Mouse (Mus musculus): ENCODE measurements around the gene Acadm.
A peak's percentile ranks its signal among the peaks of the same experiment; 100 is the strongest.

Acadm gene

DNA sequence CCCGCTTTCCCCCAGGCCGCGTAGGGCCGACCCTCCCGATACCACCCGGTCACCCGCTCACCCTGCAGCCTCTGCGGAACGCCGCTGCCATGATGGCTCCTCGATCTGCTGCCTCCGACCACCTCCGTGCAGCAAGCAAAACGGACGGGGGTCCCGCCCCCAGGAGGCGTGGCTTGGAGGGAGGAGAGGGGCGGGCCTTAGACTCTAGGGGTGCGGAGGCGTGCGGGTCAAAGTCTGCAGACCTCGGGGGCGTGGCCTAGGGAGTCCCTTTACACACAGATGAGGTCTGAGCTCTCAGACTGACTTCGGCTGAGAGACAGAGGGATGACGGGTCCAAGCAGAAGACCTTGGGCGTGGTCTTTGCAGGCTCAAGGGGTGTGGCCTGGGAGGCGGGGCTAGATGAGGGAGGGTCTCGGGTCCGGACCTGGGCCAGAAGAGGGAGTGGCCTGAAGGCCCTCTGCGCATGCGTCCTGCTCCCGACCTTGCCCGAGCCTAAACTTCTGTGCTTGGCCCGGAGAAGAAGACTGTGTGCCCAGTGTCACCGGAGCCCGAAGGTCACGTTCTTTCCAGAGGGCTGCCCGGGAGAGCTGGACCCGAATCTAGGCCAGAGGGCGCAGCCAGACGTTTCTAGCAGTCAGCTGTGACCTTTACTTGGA, at the start of gene Acadm:
Acadm (minus strand) TSS at position 298 of the 656 bp plus-strand sequence.
- DNase-seq (ENCODE audit: low spot score) = peak; percentile 90

DNA sequence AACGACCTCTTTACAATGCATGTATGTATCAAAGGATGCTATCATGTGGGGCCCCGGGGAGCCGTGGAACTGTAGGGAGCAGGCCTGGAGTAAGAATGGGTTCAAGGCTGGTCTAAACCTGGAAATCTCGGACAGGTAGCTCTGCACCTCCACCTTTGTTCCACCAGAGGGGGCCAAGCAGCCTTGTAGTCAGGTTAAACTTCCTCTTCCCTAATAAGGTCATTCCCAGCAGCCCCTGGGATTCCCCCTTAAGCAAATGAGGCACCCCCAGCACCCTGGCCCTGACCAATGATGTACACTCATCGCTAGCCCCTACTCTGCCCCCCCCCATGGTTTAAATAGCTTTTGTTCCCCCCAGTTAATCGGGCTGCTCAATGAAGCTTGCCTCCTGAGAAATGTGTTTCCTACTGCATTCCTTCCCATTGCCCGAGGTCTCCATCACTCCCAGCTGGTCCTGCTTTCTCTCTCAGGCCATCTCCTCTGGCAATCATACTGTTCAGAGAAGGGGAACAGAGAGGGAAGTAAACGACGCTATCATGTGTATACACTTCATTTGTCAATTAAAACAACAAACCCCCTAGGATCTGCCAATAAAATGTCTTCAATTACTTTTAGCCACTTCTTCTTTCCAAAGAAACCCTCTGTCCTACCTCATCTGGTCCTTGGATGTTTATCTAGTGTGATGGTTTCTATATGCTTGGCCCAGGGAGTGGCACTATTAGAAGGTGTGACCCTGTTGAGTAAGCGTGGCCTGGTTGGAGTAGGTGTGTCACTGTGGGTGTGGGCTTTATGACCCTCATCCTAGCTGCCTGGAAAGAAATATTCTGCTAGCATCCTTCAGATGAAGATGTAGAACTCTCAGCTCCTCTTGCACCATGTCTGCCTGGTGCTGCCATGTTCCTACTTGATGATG, 40.3 kb upstream of the Acadm start:
- no peak for DNase-seq (ENCODE audit: low spot score)

DNA sequence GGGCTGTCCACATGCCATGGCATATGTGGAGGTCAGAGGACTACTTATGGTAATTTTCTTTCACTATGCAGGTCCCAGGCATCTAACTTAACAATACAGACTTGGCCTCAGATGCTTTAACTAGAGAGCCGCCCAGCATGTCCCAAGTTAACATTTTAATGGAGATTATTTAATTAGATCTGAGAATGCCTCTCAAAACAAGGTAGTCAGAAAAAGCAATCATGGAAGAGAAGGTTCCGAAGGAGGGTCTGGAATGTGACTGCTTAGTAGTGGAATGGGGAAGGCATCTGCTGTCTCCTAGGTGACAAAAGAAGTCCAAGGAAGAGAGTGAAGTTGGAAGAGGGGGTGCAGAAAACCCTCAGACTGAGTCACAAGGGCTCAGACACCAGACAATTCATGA, 36.2 kb upstream of the Acadm start:
- DNase-seq (ENCODE audit: low spot score) = no peak

DNA sequence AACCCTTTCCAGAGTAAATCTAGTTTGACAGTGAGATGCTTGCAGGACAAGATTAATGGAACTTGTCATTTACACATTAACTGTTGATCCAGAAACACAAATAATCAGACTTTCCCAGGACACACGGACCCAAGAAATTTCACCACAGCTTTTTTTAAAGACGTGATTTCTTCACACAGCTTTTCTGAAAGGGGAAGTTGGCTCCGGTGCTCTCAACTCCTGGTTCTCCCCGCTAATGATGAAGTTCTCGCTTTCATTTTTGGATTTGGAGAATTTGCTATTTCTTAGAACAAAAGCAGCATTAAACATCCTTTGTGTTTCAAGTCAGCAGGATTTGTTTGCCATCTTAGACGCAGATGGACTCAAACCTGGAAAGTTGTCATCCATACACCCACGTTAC, 31.4 kb upstream of the Acadm start:
- no peak for DNase-seq (ENCODE audit: low spot score)

DNA sequence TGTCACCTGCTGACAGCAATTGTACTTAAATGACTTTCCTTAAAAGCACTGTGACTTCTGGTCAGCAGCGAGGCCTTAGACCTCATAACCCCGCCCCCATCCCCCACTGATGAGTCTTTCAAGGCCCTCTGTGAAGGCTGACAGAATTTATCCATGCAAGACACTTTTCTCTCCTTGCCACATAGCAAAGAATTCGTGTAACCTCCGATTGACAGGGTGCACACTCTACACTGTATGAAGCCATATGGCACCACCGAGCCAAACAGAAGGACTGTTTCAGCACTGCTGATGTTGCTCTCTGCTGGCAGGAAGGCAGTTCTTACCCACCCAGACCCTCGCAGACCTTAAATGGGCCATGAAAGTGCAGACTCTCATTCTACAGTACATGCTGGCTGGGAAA, 30.6 kb upstream of the Acadm start:
- no peak for DNase-seq (ENCODE audit: low spot score)

DNA sequence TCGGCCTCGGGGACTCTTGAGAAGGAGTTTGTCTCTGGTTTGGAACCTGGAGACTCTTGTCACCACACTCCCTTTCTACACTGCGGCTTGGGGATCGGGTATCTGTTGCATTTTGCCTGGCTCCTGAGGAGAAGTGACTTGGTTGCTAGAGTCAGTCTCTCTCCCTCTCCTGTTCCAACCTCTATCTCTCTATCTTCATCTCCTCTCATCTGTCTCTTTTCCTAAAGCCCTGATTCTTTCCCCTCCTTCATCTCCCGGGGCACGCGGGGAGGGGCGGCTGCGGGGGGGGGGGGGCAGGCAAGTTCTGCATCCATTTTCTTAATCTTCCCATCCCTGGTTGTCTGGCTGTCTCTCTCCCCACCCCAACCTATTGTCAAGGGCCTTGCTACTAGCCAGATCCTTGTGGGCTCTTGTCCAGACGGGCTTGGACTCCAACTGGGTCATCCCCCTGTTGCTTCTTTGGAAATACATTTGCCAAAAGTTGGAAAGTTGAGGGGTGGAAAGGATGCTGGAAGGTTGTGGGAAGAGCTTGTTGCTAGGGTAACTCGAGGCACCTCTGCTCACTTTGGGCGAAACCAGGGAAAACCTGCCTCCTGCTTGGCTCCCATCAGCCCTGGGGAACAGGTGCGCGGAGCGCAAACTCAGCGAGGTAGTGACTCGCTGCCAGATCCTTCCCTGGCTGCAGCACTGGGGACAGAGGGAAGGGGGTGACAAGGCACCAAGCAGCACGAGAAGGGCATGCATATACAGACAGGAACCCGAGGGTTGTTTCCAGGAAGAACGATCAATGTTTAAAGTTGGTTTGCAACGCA, 29.7 kb upstream of the Acadm start:
- DNase-seq (ENCODE audit: low spot score) = no peak

DNA sequence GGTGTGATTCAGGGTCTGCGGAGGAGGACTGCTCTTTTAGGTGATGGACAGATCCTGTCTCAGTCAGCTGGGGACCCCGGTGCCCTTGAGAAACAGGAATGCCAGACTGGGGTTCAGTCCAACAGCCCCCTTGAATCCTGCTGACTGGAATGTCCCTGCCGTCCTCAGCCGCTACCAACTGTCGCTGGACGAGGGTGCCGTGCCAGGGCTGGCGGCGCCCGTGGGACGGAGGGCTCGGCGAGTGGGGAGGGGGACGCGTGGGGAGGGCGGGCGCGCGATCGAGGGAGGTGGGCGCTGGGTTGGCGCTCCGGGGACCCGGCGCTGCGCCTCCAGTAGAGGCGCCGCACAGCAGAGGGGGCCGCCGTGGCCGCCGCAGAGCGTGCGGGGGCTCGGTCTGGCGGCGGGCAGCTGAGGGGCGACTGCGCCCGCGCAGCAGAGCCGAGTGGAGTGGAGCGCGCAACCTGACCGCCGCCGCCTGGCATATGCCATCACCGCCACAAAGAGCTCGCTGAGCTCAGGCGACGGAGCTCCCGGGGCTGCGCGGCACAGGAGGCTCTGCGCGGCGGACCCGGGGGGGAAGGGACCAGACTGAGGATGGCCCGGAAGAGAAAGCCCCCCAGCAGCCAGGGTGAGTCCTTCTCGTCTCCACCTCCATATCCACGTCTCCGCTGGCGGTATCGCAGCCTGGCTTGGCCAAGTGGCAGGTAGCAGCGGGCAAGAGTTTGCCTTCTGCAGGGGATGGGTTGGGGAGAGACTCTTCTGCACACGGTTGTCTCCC, 28.9 kb upstream of the Acadm start, which contains the start of gene Slc44a5:
Slc44a5 (plus strand) TSS at position 266 of the 778 bp plus-strand sequence.
- no peak for DNase-seq (ENCODE audit: low spot score)

DNA sequence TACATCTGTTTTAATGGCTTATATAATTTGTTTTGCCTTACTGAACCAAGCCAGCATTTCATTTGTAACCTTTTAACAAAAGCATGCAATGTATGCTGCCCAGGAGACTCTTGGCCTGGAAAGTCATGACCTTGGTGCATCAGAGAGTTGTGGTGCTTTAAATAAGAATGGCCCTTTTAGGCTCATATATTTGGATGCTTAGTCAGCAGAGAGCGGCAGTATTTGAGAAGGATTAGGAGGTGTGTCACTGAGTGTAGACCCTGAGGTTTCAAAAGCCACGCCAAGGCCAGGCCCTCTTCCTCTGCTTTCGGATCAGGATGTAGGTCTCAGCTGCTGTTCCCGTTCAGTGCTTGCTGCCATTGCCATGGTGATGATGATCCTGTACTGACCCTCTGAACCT, 25.0 kb upstream of the Acadm start:
- DNase-seq (ENCODE audit: low spot score) = no peak

DNA sequence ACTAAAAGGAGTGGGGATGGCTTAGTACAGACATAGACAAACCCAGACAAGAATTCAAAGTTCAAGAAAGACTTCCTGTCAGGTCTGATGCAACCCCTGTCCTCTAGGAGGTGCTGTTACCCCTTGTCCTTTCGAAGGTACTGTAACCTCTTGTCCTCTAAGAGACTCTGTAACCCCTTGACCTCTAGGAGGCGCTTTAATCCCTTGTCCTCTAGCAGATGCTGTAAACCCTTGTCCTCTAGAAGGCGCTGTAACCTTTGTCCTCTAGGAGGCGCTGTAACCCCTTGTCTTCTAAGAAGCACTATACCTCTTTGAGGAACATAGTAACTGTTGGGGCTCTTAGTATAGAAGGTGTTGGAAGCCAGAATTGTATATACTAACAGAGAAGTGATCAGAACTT, 24.1 kb upstream of the Acadm start:
- no peak for DNase-seq (ENCODE audit: low spot score)

DNA sequence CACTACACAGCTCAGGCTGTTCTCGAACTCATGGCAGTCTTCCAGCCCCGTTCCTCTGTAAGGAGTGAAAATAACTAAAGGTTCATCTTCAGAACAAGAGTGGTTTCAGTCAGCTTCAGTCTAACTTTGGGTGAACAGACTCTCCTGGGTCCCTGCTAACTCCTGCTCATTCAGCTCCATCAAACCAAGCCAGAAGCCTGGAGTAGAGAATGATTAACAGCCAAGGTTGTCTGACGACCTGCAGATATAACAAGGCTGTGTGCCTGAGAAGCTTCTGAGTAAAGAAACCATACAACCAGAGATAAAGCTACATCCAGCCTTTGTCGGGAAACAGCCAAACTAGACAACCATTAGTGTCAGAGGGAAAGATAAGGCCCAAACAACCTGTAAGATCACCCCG, 23.0 kb upstream of the Acadm start:
- no peak for DNase-seq (ENCODE audit: low spot score)

DNA sequence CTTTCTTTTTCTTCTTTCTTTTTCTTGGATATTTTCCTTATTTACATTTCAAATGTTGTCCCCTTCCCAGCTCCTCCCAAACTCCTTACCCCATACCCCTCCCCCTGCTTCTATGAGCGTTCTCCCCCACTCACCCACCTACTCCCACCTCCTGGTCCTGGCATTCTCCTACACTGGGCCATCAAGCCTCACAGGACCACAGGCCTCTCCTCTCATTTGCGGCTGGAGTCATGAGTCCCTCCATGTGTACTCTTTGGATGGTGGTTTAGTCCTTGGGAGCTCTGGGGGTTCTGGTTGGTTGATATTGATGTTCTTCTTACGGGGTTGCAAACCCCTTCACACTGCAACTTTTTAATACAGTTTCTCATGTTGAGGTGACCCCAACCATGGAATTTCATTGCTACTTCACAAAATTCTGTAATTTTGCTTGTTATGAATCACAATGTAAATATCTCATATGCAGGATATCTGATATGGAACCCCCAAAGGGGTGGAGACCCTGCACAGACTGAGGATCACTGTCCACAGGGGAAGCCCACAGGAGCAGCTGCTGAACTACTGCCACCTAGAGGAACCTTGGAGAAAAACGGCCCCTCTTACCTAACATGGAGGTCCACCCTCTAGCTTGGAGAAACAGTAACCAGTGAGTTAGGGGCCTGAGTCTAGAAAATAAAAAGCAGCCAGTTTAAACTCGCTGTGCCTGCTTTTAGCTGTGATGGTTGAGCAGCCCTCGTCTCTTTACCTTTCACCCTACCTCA, 17.4 kb upstream of the Acadm start:
- DNase-seq (ENCODE audit: low spot score) = no peak

DNA sequence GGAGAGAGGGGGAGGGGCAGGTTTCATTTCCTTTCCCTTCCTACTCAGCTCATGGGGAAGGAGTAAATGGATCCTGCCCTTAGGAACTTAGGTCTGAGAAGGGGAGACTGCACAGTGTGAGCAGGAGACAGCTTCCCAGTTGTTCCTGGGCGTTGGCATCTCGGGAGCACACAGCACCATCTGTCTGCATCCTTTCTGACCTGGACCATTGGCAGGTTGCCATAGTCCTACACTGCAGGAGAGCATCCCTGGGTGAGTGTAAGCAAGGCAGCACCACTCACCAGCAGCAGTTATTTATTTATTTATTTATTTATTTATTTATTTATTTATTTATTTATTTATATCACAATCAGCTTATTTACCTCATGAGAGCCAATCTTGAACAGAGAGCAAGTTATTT, 16.5 kb upstream of the Acadm start:
- DNase-seq (ENCODE audit: low spot score) = no peak

DNA sequence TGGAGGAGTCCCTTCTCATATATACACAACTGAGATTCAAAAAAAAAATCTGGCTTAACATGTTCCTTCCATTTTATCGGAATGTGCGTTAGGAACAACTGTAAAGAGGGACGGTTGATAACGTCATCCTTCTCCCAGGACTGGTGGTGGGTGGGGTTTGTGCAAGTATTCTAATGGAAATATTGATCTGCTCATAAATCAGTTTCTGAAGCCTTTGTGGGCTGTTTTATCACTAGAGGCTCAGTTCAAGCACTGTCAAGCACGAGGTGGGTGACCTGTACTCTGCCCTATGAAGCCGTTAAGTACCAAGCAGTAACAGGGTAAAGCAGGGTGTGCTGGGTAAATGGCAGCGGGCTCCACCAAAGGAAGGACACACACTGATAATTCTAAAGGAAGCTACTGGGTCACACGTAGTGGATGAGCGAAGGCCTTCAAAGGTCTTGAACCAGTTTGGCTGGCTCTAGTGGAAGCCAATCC, 15.3 kb upstream of the Acadm start:
- DNase-seq (ENCODE audit: low spot score) = no peak

DNA sequence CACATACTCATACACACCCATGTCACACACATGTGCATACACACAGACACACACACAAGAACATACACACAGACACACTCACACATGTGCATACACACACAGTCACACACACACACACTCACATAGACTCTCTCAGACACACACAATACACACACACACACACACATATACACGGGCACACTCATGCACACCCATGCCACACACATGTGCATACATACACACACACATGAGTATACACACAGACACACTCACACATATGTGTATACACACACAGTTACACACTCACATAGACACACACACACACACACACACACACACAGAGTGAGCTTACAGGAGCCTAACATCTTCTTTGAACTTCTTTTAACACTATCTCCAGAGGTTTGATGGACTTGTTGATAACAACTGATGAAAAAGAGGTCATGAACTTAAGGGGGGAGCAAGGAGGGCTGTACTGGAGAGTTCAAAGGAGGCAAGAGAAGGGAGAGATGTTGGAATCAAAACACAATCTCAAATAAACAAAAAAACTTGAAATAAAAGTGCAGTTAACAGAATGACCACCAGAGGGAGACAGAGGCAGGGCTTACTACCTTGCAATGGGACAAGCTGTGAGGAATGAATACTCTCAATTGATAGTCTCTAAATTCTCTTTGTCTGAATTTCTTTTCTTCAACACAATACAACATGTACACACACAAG, 14.8 kb upstream of the Acadm start:
- no peak for DNase-seq (ENCODE audit: low spot score)

DNA sequence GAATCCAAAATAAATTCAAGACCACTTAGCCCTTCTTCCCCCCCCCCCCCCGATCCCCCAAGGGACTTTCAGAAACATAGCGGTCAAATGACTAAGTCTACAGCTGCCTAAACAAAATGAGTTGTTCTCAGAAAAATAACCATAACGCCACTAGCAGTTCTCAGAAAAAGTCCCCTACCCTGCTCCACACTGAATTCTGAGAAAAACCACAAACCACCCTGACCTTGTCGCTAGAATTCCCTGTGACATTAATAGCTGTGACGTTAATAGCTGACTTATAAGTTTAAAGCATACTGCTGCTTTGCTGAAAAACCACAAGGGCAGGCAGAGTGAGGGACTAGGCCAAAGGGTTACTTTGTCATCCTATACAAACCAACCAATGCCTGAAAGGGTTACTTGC, 13.5 kb upstream of the Acadm start:
- no peak for DNase-seq (ENCODE audit: low spot score)

DNA sequence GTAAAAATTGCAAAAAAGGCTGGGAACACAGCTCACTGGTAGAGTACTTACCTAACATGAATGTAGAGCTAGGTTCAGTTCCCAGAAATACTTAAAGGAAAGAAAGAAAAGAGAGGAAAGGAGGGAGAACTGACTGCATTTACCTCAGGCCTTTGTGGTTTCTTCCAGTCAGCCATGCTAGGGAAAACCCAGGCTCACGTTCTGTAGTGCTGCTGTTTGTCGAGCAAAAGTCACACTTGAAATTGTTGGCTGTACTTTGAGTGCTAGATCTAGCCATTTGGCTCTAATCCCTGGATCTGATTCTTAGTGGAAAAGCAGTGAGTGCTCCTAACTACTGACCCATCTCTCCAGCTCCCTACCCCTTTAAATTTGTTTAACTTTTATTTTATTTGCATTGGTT, 3.7 kb upstream of the Acadm start:
- DNase-seq (ENCODE audit: low spot score) = no peak

DNA sequence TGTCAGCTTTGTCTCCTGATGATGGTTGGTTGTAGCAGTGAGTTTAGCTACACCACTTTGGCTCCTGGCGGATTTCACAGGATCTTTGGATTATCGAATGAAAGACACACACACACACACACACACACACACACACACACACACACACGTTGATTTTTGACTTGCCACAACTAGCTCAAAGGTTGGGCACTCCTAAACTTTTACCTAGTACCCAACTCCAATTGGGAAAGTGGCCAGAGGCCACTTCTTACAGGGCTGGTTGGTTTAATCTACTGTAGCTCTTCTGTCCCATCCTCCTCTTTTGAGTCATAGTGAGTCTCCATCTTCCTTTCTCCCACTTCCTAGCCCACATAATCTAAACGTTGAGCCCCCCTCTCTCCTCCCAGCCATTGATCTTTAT, 2.8 kb upstream of the Acadm start:
- no peak for DNase-seq (ENCODE audit: low spot score)

DNA sequence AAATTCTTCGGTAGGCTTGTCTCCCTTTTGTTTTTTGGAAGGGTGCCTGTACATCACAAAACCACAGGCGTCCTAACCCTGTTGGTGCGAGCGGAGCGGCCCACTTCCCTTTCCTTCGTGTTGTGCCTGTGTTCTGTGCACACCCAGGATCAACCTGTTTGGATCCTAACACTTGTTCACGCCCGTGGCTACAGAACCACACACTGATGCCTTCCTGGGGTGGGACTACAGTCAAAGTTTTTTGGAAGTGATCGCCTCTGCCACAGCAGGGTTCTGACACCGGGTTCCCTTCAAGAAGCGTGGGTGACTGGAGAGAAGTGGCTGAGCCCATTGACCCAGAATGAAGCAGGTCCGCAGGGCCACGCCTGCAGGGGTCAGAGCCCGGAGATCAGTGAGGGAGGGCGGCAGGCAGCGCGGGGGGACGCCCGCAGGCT, 514 bp downstream of the Acadm start:
- no peak for DNase-seq (ENCODE audit: low spot score)

DNA sequence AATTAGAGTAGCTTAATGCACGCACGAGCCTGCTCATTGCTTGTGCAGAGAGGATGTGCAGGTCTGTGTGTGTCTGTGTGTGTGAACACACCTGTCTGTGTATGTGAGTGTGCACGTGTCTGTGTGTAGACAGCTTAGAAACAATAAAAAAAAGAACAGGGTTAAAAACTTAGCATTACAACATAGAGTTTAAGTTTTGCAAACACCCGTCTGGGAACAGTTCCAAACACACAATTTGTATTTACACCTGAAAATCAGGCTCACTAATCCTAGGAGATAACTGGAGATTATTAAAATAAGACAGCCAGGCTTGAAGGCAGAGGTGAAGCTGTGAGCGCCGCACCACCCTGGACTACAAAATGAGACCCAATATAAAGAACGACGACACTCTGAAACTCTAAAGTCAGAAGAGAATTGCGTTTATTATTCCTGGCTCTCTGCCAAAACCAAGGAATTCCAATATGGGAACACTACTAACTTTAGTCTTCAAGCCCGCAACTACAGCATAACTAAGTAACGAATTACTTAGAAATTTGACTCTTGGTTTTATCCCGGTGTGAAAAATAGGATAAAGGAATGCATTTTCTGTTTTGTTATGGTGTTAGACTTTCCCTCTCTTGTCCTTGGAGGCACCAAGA, 1.3 kb downstream of the Acadm start:
- no peak for DNase-seq (ENCODE audit: low spot score)

DNA sequence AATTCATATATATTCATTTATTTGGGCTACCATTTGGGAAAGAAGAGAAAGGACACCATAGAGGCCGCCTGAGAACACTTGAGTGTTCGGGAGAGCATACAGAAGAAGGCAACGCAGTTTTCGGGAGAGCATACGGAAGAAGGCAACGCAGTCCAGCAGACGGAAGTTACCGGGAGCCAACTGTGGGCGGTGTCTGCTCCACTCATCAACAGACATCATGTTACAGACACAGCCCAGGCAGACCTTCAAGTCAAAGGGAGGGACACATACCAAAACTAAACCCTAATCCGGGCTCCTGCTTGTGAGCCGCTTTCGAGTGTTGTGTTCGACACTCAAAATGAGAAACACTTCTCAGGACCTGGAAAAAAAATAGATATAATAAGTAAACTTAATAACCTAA, 2.8 kb downstream of the Acadm start:
- no peak for DNase-seq (ENCODE audit: low spot score)
